Mouse (Mus musculus) lung, embryonic 16.5 days (tissue): ENCODE measurements around the gene Dlgap1. TPM values are rescaled to one million over a fixed set of nuclear protein-coding genes. Genes with fewer than 3 reads are reported as not detected.
A peak's percentile ranks its signal among the peaks of the same experiment; 100 is the strongest.
"Not testable (repeated sequence)": the region's sequence is repeated elsewhere in the genome, so short reads cannot be mapped to it uniquely, and the experiment has no call there.

ENCODE experiments used
- ATAC-seq: fragments of 200-750 bp; cut with Nextera tagmentation; 2 replicates; pipeline ENCODE4 v1.8.0; 2017; ENCODE audit warnings: low read depth, mild to moderate bottlenecking, moderate library complexity
- H3K27ac ChIP-seq: fragments of 300-500 bp; sonication (generic); 2 replicates; pipeline ENCODE4 v1.5.1; 2014; ENCODE audit warnings: mild to moderate bottlenecking, control low read depth, low read length
- H3K27me3 ChIP-seq: fragments of 300-500 bp; sonication (generic); 2 replicates; pipeline ENCODE4 v1.6.1; 2014; ENCODE audit warnings: low read depth, low read length, mixed read lengths; ENCODE audit not compliant: control insufficient read depth, insufficient read depth
- H3K36me3 ChIP-seq: fragments of 300-500 bp; sonication (generic); 2 replicates; pipeline ENCODE4 v1.6.1; 2014; ENCODE audit warnings: low read length; ENCODE audit not compliant: control insufficient read depth, insufficient read depth
- H3K4me1 ChIP-seq: fragments of 300-500 bp; sonication (generic); replicated peaks from 2 replicates; pipeline ENCODE4 v1.6.1; 2014; ENCODE audit warnings: low read length, mixed read lengths; ENCODE audit not compliant: control insufficient read depth, insufficient read depth
- H3K4me2 ChIP-seq: fragments of 300-500 bp; sonication (generic); 2 replicates; pipeline ENCODE4 v1.6.1; 2014; ENCODE audit warnings: low read depth, low read length, control low read depth
- H3K4me3 ChIP-seq: fragments of 300-500 bp; sonication (generic); 2 replicates; pipeline ENCODE4 v1.5.1; 2014; ENCODE audit warnings: mild to moderate bottlenecking, low read length, control low read depth
- H3K9ac ChIP-seq: fragments of 300-500 bp; sonication (generic); 2 replicates; pipeline ENCODE4 v1.6.1; 2014; ENCODE audit warnings: low read length, control low read depth
- H3K9me3 ChIP-seq: fragments of 300-500 bp; sonication (generic); 2 replicates; pipeline ENCODE4 v1.6.1; 2016; ENCODE audit warnings: low read length; ENCODE audit not compliant: control insufficient read depth
- WGBS: fragments of 180-500 bp; shearing (Covaris S2); extraction: QIAGEN DNeasy Blood & Tissue Kit; methylation state at CpG from one replicate; pipeline ENCODE4 v1.1.7; 2014; 5-methylcytosine and 5-hydroxymethylcytosine counted together
- polyA plus RNA-seq: library from polyadenylated mRNA; unstranded; fragments of >200 nt; fragmentation: Nextera tagmentation; extraction: Ambion mirVana; gene quantifications from 2 replicates; pipeline ENCODE4 v1.2.1, GENCODE M21; 2015

The Dlgap1 gene
- polyA plus RNA-seq, 1 experiment from 2014 or later = 0.70 TPM

GRCm38 (mm10) chr17:70828569-70828968 lies 859.7 kb downstream of the Dlgap1 start:
- H3K4me3 ChIP-seq = no peak overlapping the region
- WGBS = 73% methylated on average over 2 of the region's 2 CpGs
- no peak overlapping the region for H3K27ac ChIP-seq
- H3K36me3 ChIP-seq = no peaks in the 10 kb centered on the region
- no peaks in the 10 kb centered on the region for H3K27me3 ChIP-seq
- H3K4me2 ChIP-seq = no peak overlapping the region
- H3K9ac ChIP-seq = no peak overlapping the region
- H3K9me3 ChIP-seq = no peaks in the 10 kb centered on the region
- H3K4me1 ChIP-seq = peaks cover 4% of the 10 kb centered on the region; the same call in 1 of the 2 replicates
- no peak for ATAC-seq

- H3K9ac ChIP-seq = no peak overlapping the region
- H3K4me2 ChIP-seq = no peak overlapping the region
- ATAC-seq = no peak
- 74% methylated on average over 6 of the region's 6 CpGs for WGBS
- H3K27ac ChIP-seq = no peak overlapping the region
- H3K4me1 ChIP-seq = peaks cover 4% of the 10 kb centered on the region; the same call in 1 of the 2 replicates
- no peak overlapping the region for H3K4me3 ChIP-seq
- H3K27me3 ChIP-seq = no peaks in the 10 kb centered on the region
- H3K36me3 ChIP-seq = no peaks in the 10 kb centered on the region
- no peaks in the 10 kb centered on the region for H3K9me3 ChIP-seq
These were observed 860.3 kb downstream of the Dlgap1 start for GRCm38 (mm10) chr17:70829217-70829616.

- 82% methylated on average over 23 of the region's 23 CpGs for WGBS
- H3K9ac ChIP-seq = no peak overlapping the region
- H3K36me3 ChIP-seq = no peaks in the 10 kb centered on the region
- no peaks in the 10 kb centered on the region for H3K27me3 ChIP-seq
- no peak for ATAC-seq
- H3K27ac ChIP-seq = no peak overlapping the region
- no peak overlapping the region for H3K4me3 ChIP-seq
- no peak overlapping the region for H3K4me2 ChIP-seq
- peaks cover 4% of the 10 kb centered on the region for H3K4me1 ChIP-seq
- no peaks in the 10 kb centered on the region for H3K9me3 ChIP-seq
These were observed 861.3 kb downstream of the Dlgap1 start for GRCm38 (mm10) chr17:70829943-70830715.

GRCm38 (mm10) chr17:70831591-70831990 lies 862.7 kb downstream of the Dlgap1 start:
- H3K36me3 ChIP-seq = no peaks in the 10 kb centered on the region
- no peak for ATAC-seq
- no peak overlapping the region for H3K27ac ChIP-seq
- H3K4me3 ChIP-seq = no peak overlapping the region
- 63% methylated on average over 4 of the region's 4 CpGs for WGBS
- no peaks in the 10 kb centered on the region for H3K27me3 ChIP-seq
- no peak overlapping the region for H3K9ac ChIP-seq
- H3K4me2 ChIP-seq = no peak overlapping the region
- peaks cover 4% of the 10 kb centered on the region for H3K4me1 ChIP-seq
- H3K9me3 ChIP-seq = no peaks in the 10 kb centered on the region

- 71% methylated on average over 9 of the region's 9 CpGs for WGBS
- H3K27ac ChIP-seq = no peak overlapping the region
- no peaks in the 10 kb centered on the region; the same call in 1 of the 2 replicates for H3K4me1 ChIP-seq
- no peaks in the 10 kb centered on the region for H3K27me3 ChIP-seq
- no peak overlapping the region for H3K4me3 ChIP-seq
- no peaks in the 10 kb centered on the region for H3K9me3 ChIP-seq
- no peaks in the 10 kb centered on the region for H3K36me3 ChIP-seq
- H3K4me2 ChIP-seq = no peak overlapping the region
- no peak for ATAC-seq
- no peak overlapping the region for H3K9ac ChIP-seq
These were observed 863.7 kb downstream of the Dlgap1 start for GRCm38 (mm10) chr17:70832544-70832943.

GRCm38 (mm10) chr17:70834430-70834965 lies 865.6 kb downstream of the Dlgap1 start:
- H3K4me3 ChIP-seq = peak overlapping the region; percentile 48
- H3K27me3 ChIP-seq = no peaks in the 10 kb centered on the region
- peaks cover 1% of the 10 kb centered on the region; the same call in 1 of the 2 replicates for H3K36me3 ChIP-seq
- H3K9ac ChIP-seq = peak overlapping the region; percentile 52
- no peaks in the 10 kb centered on the region for H3K9me3 ChIP-seq
- no peaks in the 10 kb centered on the region; the same call in 1 of the 2 replicates for H3K4me1 ChIP-seq
- peak; percentile 39; the same call in 1 of the 2 replicates for ATAC-seq
- H3K4me2 ChIP-seq = peak overlapping the region; percentile 81
- 2% methylated on average over 29 of the region's 29 CpGs for WGBS
- H3K27ac ChIP-seq = no peak overlapping the region

GRCm38 (mm10) chr17:70835071-70835790 lies 866.4 kb downstream of the Dlgap1 start:
- no peaks in the 10 kb centered on the region for H3K9me3 ChIP-seq
- peak overlapping the region; percentile 81 for H3K4me2 ChIP-seq
- WGBS = 11% methylated on average over 10 of the region's 10 CpGs
- H3K4me1 ChIP-seq = no peaks in the 10 kb centered on the region; the same call in 1 of the 2 replicates
- no peak overlapping the region for H3K27ac ChIP-seq
- peak overlapping the region; percentile 48 for H3K4me3 ChIP-seq
- peak overlapping the region; percentile 52; the same call in 1 of the 2 replicates for H3K9ac ChIP-seq
- H3K27me3 ChIP-seq = no peaks in the 10 kb centered on the region
- peaks cover 3% of the 10 kb centered on the region; the same call in 1 of the 2 replicates for H3K36me3 ChIP-seq
- no peak for ATAC-seq

- ATAC-seq = no peak
- Histone ChIP-seq H3K9ac (no peak overlapping the region), H3K4me1 (no peaks in the 10 kb centered on the region; the same call in 1 of the 2 replicates), H3K36me3 (peaks cover 3% of the 10 kb centered on the region; the same call in 1 of the 2 replicates), H3K4me3 (no peak overlapping the region), H3K4me2 (no peak overlapping the region), H3K27ac (no peak overlapping the region), H3K27me3 (no peaks in the 10 kb centered on the region), H3K9me3 (no peaks in the 10 kb centered on the region)
- WGBS = 69% methylated on average over 7 of the region's 7 CpGs
These were observed 867.9 kb downstream of the Dlgap1 start for GRCm38 (mm10) chr17:70836820-70837219.

GRCm38 (mm10) chr17:70837474-70837873 lies 868.6 kb downstream of the Dlgap1 start:
- ATAC-seq = not testable (repeated sequence)

More at GRCm38 (mm10) chr17:70837474-70837873, 868.6 kb downstream of the Dlgap1 start:
- not testable (repeated sequence) for H3K9me3 ChIP-seq, H3K4me3 ChIP-seq, H3K4me1 ChIP-seq, H3K9ac ChIP-seq, H3K36me3 ChIP-seq, H3K4me2 ChIP-seq, H3K27me3 ChIP-seq, H3K27ac ChIP-seq
- 90% methylated on average over 5 of the region's 6 CpGs for WGBS
